Mouse (Mus musculus) subcutaneous adipose tissue, adult 2 months (tissue): Measurements from ENCODE around the gene Ltk. TPM values are rescaled to one million over a fixed set of nuclear protein-coding genes. Genes with fewer than 3 reads are reported as not detected.

Source experiments
- polyA plus RNA-seq: library from polyadenylated mRNA; depleted of rRNA; stranded (reverse); fragments of >200 nt; gene quantifications from 2 replicates; pipeline ENCODE4 v1.2.3, GENCODE M21; 2012; ENCODE audit warnings: low replicate concordance; rRNA removed

Ltk gene
- polyA plus RNA-seq, result 0.11 and 1.7 TPM in 2 replicates

DNA sequence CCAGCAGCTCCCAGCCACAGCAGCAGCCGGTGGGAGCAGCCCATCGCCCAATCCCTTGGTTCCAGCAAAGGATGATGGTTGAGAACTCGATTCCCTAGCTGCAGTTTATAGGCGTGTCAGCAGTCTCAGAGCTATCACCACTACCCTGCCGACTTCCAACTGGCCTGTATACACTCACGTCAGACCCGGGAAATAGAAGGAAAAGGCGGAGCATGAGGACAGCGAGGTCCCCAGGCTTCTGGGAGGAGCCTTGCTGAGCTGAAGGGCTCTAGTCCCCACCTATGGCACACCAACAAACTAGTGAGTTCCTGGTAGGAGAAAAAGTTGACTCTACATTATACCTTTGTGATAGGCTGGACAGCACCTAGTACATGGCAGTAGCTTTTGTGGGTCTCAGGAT lies at the start of gene Ltk:
Ltk (minus strand) TSS at position 181 of the 400 bp plus-strand sequence.

GRCm38 (mm10) chr2:119797279-119797783 lies 37.1 kb upstream of the Ltk start, which contains the start of gene Tyro3:
Gene Tyro3, plus strand, starts transcription at chr2:119797733.

GRCm38 (mm10) chr2:119787206-119787883 lies 27.1 kb upstream of the Ltk start, which contains the start of gene Rpap1:
Gene Rpap1, minus strand, starts transcription at chr2:119787537.

DNA sequence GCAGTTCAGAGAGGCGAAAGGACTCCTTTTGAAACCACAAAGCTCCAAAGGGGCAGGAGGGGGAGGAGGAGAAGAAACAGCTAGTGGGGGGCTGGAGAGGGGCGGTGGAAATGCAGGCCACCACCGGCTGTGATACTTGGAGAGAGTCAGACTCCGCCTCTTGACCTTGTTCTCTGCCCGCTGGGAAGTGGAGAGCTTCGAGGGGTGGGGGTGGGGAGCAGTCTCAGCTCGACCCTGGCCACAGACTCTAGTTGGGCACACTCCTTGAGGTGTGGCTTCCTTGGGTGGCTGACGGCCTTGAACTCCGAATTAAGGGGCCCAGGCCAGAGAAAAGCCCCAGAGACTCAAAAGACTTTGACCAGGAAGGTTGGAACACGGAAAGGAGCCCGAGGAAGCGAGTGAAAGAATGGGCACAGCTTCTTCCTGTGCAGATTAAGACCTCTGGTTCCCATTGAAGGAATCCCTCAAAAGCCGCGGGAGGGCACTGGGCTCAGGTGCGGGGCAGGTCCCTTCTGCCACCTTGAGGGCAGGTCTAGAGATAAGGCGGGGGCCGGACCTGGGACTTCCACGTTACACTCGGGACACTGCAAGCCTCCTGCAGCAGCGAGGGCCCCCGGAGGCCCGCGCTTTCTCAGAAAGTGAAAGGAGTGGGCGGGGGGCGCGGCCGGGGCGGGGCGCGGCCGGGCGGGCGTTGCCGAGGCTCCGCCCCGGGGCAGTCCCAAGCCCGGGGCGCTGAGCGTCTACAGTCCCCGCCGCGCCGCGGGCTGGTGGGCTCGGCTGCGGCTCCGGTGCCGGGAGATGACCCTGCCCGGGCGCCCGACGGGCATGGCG lies 18.4 kb downstream of the Ltk start, which contains the start of gene Itpka:
Itpka (plus strand) TSS at position 757 of the 831 bp plus-strand sequence.

Other genes with a start within 250 kb of the Ltk start
- gene Exd1, start 212.8 kb downstream of the Ltk start, polyA plus RNA-seq, result 1.0 and 2.6 TPM in 2 replicates
- 210 and 560 TPM in 2 replicates for gene Chp1, start 212.7 kb downstream of the Ltk start, polyA plus RNA-seq
- gene Nusap1, start 142.1 kb downstream of the Ltk start, polyA plus RNA-seq, result 0.42 and 1.5 TPM in 2 replicates
- gene Oip5, start 142.0 kb downstream of the Ltk start, polyA plus RNA-seq, result 2.9 and 5.1 TPM in 2 replicates
- gene Ndufaf1, start 97.6 kb downstream of the Ltk start, polyA plus RNA-seq, result 7.3 and 9.0 TPM in 2 replicates
- 8.4 and 11.6 TPM in 2 replicates for gene Rtf1, start 85.4 kb downstream of the Ltk start, polyA plus RNA-seq
- gene Itpka, start 18.1 kb downstream of the Ltk start, polyA plus RNA-seq, result 3.4 and 4.1 TPM in 2 replicates
- gene Rpap1, start 27.1 kb upstream of the Ltk start, polyA plus RNA-seq, result 16.6 and 25.9 TPM in 2 replicates
- gene Tyro3, start 37.3 kb upstream of the Ltk start, polyA plus RNA-seq, result 1.9 and 12.4 TPM in 2 replicates
- gene Mga, start 136.8 kb upstream of the Ltk start, polyA plus RNA-seq, result 17.6 and 42.1 TPM in 2 replicates
- gene Mapkbp1, start 212.3 kb upstream of the Ltk start, polyA plus RNA-seq, result 22.1 and 36.1 TPM in 2 replicates